Mouse (Mus musculus) mouse embryonic stem cell (cell line): Measurements from ENCODE around the gene Carmil1.

Experiments used
- in situ Hi-C, 2 experiments: fragments of 300-500 bp; cut with MboI; formaldehyde crosslinking; loops; 1 replicate in 1 of 2; 3 replicates in 1 of 2; pipeline ENCODE4 v1.14.3; 2019 to 2020; ENCODE audit warnings: low sequenced_read_pairs in 2 of 2, low pct_unique_long_range_greater_than_20kb in 1 of 2, mixed read lengths in 1 of 2; ENCODE audit not compliant: unreplicated experiment in 1 of 2

The Carmil1 gene

GRCm38 (mm10) chr13:24280439-24281431 lies at the start of gene Carmil1:
Gene Carmil1, minus strand, starts transcription at chr13:24280795.
- in situ Hi-C loops, result loop anchor here in 1 of 2 experiments (25.0 kb wide), 1 partner anchor 443 kb away; the partner anchor contains the start of gene Slc17a3

- in situ Hi-C loops, result no loop called here
Observed at GRCm38 (mm10) chr13:24330128-24330527, 49.5 kb upstream of the Carmil1 start.

GRCm38 (mm10) chr13:24328036-24328817 lies 47.6 kb upstream of the Carmil1 start:
- in situ Hi-C loops, result no loop called here

- in situ Hi-C loops, result no loop called here
Observed at GRCm38 (mm10) chr13:24327201-24327600, 46.6 kb upstream of the Carmil1 start, which contains the start of gene Cmah. Gene Cmah, plus strand, starts transcription at chr13:24327404.

GRCm38 (mm10) chr13:24321313-24321712 lies 40.7 kb upstream of the Carmil1 start:
- in situ Hi-C loops, result no loop called here

- in situ Hi-C loops, result no loop called here
Observed at GRCm38 (mm10) chr13:24318618-24319017, 38.0 kb upstream of the Carmil1 start.

GRCm38 (mm10) chr13:24316563-24316962 lies 36.0 kb upstream of the Carmil1 start:
- in situ Hi-C loops, result no loop called here

- in situ Hi-C loops, result no loop called here
Observed at GRCm38 (mm10) chr13:24311011-24311940, 30.7 kb upstream of the Carmil1 start.

GRCm38 (mm10) chr13:24306248-24306647 lies 25.7 kb upstream of the Carmil1 start:
- in situ Hi-C loops, result no loop called here

- in situ Hi-C loops, result no loop called here
Observed at GRCm38 (mm10) chr13:24305486-24305885, 24.9 kb upstream of the Carmil1 start.

GRCm38 (mm10) chr13:24297252-24297651 lies 16.7 kb upstream of the Carmil1 start:
- in situ Hi-C loops, result loop anchor here in 1 of 2 experiments (25.0 kb wide), 1 partner anchor 460 kb away; the partner anchor contains the start of gene Slc17a3

GRCm38 (mm10) chr13:24287381-24287780 lies 6.8 kb upstream of the Carmil1 start:
- in situ Hi-C loops, result loop anchor here in 1 of 2 experiments (25.0 kb wide), 1 partner anchor 450 kb away; the partner anchor contains the start of gene Slc17a3

GRCm38 (mm10) chr13:24279762-24280438 lies 695 bp downstream of the Carmil1 start:
- in situ Hi-C loops, result loop anchor here in 1 of 2 experiments (25.0 kb wide), 1 partner anchor 443 kb away; the partner anchor contains the start of gene Slc17a3

- in situ Hi-C loops, result loop anchor here in 1 of 2 experiments (25.0 kb wide), 1 partner anchor 442 kb away; the partner anchor contains the start of gene Slc17a3
Observed at GRCm38 (mm10) chr13:24279407-24279761, 1.2 kb downstream of the Carmil1 start.

GRCm38 (mm10) chr13:24272740-24273377 lies 7.7 kb downstream of the Carmil1 start:
- in situ Hi-C loops, result no loop called here

- in situ Hi-C loops, result no loop called here
Observed at GRCm38 (mm10) chr13:24269100-24269465, 11.5 kb downstream of the Carmil1 start.
